Mouse (Mus musculus) liver, adult 2 months (tissue): ENCODE results near the gene Srxn1.

Source experiments
- CTCF ChIP-seq: fragments of 200-500 bp; IDR thresholded peaks from 2 replicates; pipeline ENCODE4 v1.5.1; 2011; ENCODE audit warnings: low read depth, low read length, control low read depth
- POLR2A ChIP-seq: fragments of 200-500 bp; IDR thresholded peaks from 2 replicates; pipeline ENCODE4 v1.6.1; 2011; ENCODE audit warnings: low read length, control low read depth; ENCODE audit not compliant: insufficient read depth; ENCODE audit errors: extremely low read depth

DNA sequence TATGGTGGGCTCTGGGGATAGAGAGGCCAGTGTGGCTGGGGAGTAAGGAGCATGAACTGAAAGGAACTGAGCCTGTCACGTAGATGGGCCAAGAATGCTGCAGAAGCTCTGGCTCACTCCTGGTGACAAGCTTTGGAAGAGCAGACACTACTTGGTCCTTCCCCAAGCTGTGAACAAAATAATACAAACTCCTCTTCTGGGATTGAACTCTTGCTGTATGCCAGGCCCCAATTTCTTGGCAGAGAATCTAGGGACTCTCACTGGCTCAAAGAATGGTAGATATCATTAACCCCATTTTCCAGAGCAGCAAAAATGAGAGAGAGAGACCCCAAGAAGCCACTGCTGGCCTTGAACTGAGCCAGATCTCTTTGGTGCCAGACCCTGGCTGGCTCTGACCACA lies 36.2 kb downstream of the Srxn1 start:
- no peak for TF ChIP-seq CTCF
- no peak for TF ChIP-seq POLR2A
